Mouse (Mus musculus) midbrain, postnatal 0 days (tissue): Measurements from ENCODE around the gene Klc1. TPM values are rescaled to one million over a fixed set of nuclear protein-coding genes. Genes with fewer than 3 reads are reported as not detected.

ENCODE experiments used
- ATAC-seq: fragments of 200-750 bp; cut with Nextera tagmentation; 2 replicates; pipeline ENCODE4 v1.8.0; 2017; ENCODE audit warnings: moderate number of reproducible peaks, mild to moderate bottlenecking, moderate TSS enrichment, moderate library complexity; ENCODE audit not compliant: low FRiP score
- DNase-seq: peaks from one replicate; pipeline ENCODE4 v3.0.0-alpha.2; 2015; ENCODE audit warnings: low spot score
- H3K27ac ChIP-seq: fragments of 300-500 bp; sonication (generic); 2 replicates; pipeline ENCODE4 v1.5.1; 2014; ENCODE audit warnings: low read depth, mild to moderate bottlenecking, low read length, mixed read lengths
- H3K27me3 ChIP-seq: fragments of 300-500 bp; sonication (generic); 2 replicates; pipeline ENCODE4 v1.6.1; 2014; ENCODE audit warnings: low read length, control low read depth, mixed read lengths; ENCODE audit not compliant: insufficient read depth
- H3K36me3 ChIP-seq: fragments of 300-500 bp; sonication (generic); 2 replicates; pipeline ENCODE4 v1.6.1; 2014; ENCODE audit warnings: low read length, control low read depth, mixed read lengths; ENCODE audit not compliant: insufficient read depth
- H3K4me1 ChIP-seq: fragments of 300-500 bp; sonication (generic); 2 replicates; pipeline ENCODE4 v1.6.1; 2014; ENCODE audit warnings: mild to moderate bottlenecking, control low read depth, antibody characterized with exemption, low read length, mixed read lengths; ENCODE audit not compliant: insufficient read depth
- H3K4me2 ChIP-seq: fragments of 300-500 bp; sonication (generic); 2 replicates; pipeline ENCODE4 v1.6.1; 2014; ENCODE audit warnings: low read depth, mild to moderate bottlenecking, low read length, mixed read lengths; ENCODE audit not compliant: poor library complexity, severe bottlenecking
- H3K4me3 ChIP-seq: fragments of 300-500 bp; sonication (generic); 2 replicates; pipeline ENCODE4 v1.5.1; 2014; ENCODE audit warnings: low read depth, mild to moderate bottlenecking, low read length, moderate library complexity
- H3K9ac ChIP-seq: fragments of 300-500 bp; sonication (generic); replicated peaks from 2 replicates; pipeline ENCODE4 v1.6.1; 2014; ENCODE audit warnings: mild to moderate bottlenecking, low read length, moderate library complexity, mixed read lengths; ENCODE audit not compliant: poor library complexity, severe bottlenecking
- H3K9me3 ChIP-seq: fragments of 300-500 bp; sonication (generic); 2 replicates; pipeline ENCODE4 v1.6.1; 2016; ENCODE audit warnings: low read length, control low read depth
- CTCF ChIP-seq: IDR thresholded peaks from 2 replicates; pipeline ENCODE4 v1.5.1; 2016; ENCODE audit warnings: antibody characterized with exemption, mild to moderate bottlenecking
- WGBS: fragments of 180-500 bp; shearing (Covaris S2); extraction: QIAGEN DNeasy Blood & Tissue Kit; methylation state at CpG from one replicate; pipeline ENCODE4 v1.1.7; 2014; 5-methylcytosine and 5-hydroxymethylcytosine counted together
- polyA plus RNA-seq: library from polyadenylated mRNA; unstranded; fragments of >200 nt; fragmentation: Nextera tagmentation; extraction: Ambion mirVana; gene quantifications from 2 replicates; pipeline ENCODE4 v1.2.1, GENCODE M21; 2015
- total RNA-seq: library from RNA; depleted of rRNA; stranded (reverse); fragments of >200 nt; gene quantifications from 2 replicates; pipeline ENCODE4 v1.2.3, GENCODE M21; 2014

Gene Klc1
- total and polyA plus RNA-seq, 2 experiments from 2014 or later: 509 to 653 TPM

DNA sequence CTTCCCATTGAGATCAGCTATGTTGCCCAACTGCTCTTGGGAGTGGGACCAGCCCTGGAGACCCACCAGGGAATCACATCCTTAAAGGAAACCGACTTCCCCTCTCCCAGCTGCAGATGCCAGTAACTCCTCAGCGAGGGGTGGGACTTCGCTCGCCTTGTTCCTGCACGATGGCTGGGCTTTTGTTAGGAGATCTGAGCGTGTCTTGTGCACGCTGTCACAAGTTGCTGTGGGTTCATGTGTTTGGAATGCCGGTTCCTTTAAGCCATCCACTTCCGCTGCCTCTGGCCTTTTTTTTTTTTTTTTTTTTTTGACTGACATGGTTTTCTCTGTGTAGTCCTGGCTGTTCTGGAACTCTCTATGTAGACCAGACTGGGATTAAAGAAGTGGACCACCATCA, 21.3 kb upstream of the Klc1 start:
- Histone ChIP-seq H3K4me2 (no peak overlapping the region), H3K9me3 (no peaks in the 10 kb centered on the region), H3K27ac (no peak overlapping the region), H3K4me1 (no peaks in the 10 kb centered on the region), H3K9ac (no peak overlapping the region), H3K4me3 (no peak overlapping the region), H3K27me3 (no peaks in the 10 kb centered on the region), H3K36me3 (no peaks in the 10 kb centered on the region)
- DNase-seq: no peak
- 46% methylated on average over 9 of the region's 9 CpGs for WGBS
- no peak for ATAC-seq
- no peak for TF ChIP-seq CTCF

DNA sequence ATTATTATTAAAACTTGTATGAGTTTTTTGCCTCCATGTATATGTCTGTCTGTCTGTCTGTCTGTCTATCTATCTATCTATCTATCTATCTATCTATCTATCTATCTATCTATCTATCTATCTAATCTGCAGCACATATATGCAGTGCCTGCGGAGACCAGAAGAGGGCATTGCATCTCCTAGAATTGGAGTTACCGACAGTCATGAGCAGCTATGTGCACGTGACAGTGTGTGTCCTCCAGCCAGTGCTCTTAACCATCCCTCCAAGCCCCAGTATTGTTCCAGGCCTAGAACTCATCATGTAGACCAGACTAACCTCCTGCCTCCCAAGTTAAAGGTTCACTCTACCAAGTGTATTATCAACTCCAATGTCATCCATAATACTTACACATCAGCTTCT, 19.9 kb upstream of the Klc1 start:
- 8% methylated on average over 3 of the region's 3 CpGs for WGBS
- ATAC-seq (no peak), DNase-seq (peak; percentile 68)
- peak; percentile 72 for TF ChIP-seq CTCF
- Histone ChIP-seq H3K27ac (no peak overlapping the region), H3K27me3 (no peaks in the 10 kb centered on the region), H3K36me3 (no peaks in the 10 kb centered on the region), H3K9ac (no peak overlapping the region), H3K9me3 (no peaks in the 10 kb centered on the region), H3K4me2 (no peak overlapping the region), H3K4me3 (no peak overlapping the region), H3K4me1 (no peaks in the 10 kb centered on the region)

DNA sequence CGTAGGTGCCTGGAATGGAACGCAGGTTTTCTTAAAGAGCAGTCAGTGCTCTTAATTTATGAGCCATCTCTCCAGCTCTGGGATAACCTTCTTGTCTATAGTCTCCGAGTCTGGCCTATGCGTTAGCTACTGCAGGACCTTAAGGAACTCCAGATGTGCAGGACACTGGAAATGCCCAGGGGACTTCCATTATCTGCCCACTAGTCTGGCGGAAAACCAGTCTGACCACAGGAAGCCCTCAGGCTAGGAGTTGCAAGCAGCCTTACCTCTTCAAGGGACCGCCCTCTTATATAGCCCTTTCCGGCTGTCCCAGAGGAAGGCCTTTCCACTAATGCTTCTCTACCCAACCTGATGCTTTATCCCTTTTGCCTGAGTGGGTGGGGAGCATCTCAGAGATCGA, 17.3 kb upstream of the Klc1 start:
- WGBS: 82% methylated on average over 8 of the region's 8 CpGs
- ATAC-seq (no peak), DNase-seq (no peak)
- H3K36me3 ChIP-seq: no peaks in the 10 kb centered on the region
- no peaks in the 10 kb centered on the region for H3K9me3 ChIP-seq
- no peak overlapping the region for H3K4me2 ChIP-seq
- no peak for TF ChIP-seq CTCF
- no peak overlapping the region for H3K9ac ChIP-seq
- no peak overlapping the region for H3K27ac ChIP-seq
- H3K4me1 ChIP-seq: no peaks in the 10 kb centered on the region
- no peak overlapping the region for H3K4me3 ChIP-seq
- H3K27me3 ChIP-seq: no peaks in the 10 kb centered on the region

DNA sequence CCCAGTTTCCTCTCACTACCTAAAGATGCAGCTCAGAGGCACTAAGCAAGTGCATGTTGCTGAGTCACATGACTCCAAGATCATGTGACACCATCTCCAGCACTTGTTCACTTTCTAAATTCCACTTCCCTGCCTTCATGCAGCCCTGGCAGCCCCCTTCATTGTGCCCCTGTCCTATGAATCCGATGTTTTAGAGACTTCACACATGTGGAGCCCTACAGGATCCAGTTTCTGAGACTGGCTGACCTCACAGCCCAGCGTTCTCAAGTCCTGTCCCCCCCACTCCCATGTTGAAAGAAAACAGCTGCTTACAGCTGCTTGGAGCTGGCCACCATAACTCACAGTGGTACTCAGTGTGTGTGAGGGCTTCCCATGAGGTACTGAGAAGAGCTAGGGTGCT, 15.2 kb upstream of the Klc1 start:
- Histone ChIP-seq H3K9me3 (no peaks in the 10 kb centered on the region), H3K27me3 (no peaks in the 10 kb centered on the region), H3K4me1 (no peaks in the 10 kb centered on the region), H3K36me3 (no peaks in the 10 kb centered on the region), H3K4me3 (no peak overlapping the region), H3K27ac (no peak overlapping the region), H3K4me2 (no peak overlapping the region), H3K9ac (no peak overlapping the region)
- ATAC-seq (no peak), DNase-seq (no peak)
- 79% methylated on average over 2 of the region's 2 CpGs for WGBS
- no peak for TF ChIP-seq CTCF

DNA sequence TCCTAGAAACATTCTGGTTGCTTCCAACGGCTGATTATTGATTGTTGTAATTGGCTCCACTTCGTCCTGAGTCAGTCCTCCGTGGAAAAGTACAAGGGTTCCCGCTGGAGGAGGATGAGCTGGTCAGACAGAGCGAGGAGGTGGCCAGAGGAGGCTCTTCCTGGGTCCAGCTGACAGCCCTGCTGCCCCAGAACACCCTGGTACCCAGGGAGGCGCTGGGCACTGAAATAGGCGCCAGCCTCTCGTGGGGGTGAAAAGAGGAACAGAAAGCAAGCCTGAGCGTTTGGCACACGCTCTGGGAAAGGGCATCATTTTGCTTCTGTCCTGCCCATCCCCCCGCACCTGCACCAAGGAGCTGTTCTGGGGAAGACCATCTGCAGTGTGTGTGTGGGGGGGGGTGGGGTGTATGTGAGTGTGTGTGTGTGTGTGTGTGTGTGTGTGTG, 14.6 kb upstream of the Klc1 start:
- no peak overlapping the region for H3K27ac ChIP-seq

DNA sequence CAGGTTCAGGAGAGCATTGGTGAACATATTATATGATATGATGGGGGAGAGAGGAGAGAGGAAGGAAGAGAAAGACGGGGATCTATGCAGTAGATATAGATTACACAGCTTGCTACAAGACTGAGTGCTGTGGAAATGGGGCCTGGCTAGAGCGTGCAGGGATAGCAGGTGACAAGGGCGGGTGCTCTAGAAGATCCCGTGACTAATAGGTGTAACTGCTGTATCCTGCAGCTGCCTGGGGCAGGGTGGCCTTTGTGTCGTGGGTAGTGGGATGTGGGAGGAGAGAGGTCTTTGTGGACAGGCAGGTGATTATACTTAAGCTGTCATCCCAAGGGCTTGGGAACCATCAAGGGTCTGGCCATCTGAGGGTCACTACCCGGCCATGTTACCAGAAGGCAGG, 13.4 kb upstream of the Klc1 start:
- Histone ChIP-seq H3K27me3 (no peaks in the 10 kb centered on the region), H3K9ac (no peak overlapping the region), H3K9me3 (no peaks in the 10 kb centered on the region), H3K4me2 (no peak overlapping the region), H3K27ac (no peak overlapping the region), H3K4me3 (no peak overlapping the region), H3K36me3 (no peaks in the 10 kb centered on the region), H3K4me1 (no peaks in the 10 kb centered on the region)
- no peak for DNase-seq
- WGBS: 80% methylated on average over 6 of the region's 6 CpGs
- no peak for TF ChIP-seq CTCF
- no peak for ATAC-seq

More for the DNA sequence above, 14.6 kb upstream of the Klc1 start:
- H3K36me3 ChIP-seq: no peaks in the 10 kb centered on the region
- ATAC-seq (no peak), DNase-seq (peak; percentile 14)
- no peak overlapping the region for H3K4me3 ChIP-seq
- H3K9me3 ChIP-seq: no peaks in the 10 kb centered on the region
- H3K9ac ChIP-seq: no peak overlapping the region
- H3K4me1 ChIP-seq: no peaks in the 10 kb centered on the region
- WGBS: 74% methylated on average over 11 of the region's 11 CpGs
- no peaks in the 10 kb centered on the region for H3K27me3 ChIP-seq
- H3K4me2 ChIP-seq: no peak overlapping the region
- TF ChIP-seq CTCF: no peak
